Mouse (Mus musculus): ENCODE results near the gene Prdm12.

Prdm12 gene

GRCm38 (mm10) chr2:31639901-31640608 lies at the start of gene Prdm12:
Gene Prdm12 (plus strand): TSS chr2:31640037.
- in situ Hi-C loops (cut with MboI; ENCODE audit: low sequenced_read_pairs), result no loop called here

- in situ Hi-C loops (cut with MboI; ENCODE audit: low sequenced_read_pairs), result no loop called here
Measured at GRCm38 (mm10) chr2:31591799-31592484, 47.9 kb upstream of the Prdm12 start.

DNA sequence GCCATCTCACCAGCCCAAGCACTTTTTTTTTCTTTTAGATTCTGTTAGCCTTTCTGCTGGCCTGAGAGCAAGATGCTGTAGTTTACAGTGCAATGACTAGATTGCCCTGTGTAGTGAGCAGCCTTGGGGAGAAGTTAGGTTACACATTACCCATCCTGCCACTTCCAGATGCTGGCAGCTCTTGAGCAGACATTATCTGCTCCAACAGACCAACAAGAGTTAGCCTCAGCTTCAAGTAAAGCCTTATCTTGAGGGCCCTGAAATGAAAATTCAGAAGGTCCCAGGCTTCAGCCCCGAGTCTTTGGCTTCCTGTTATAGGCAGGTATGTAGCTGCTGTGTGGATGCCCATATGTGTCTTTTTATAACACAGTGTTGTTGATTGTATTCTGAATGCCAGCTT lies 32.3 kb upstream of the Prdm12 start:
- in situ Hi-C loops (cut with MboI; ENCODE audit: low sequenced_read_pairs), result no loop called here

DNA sequence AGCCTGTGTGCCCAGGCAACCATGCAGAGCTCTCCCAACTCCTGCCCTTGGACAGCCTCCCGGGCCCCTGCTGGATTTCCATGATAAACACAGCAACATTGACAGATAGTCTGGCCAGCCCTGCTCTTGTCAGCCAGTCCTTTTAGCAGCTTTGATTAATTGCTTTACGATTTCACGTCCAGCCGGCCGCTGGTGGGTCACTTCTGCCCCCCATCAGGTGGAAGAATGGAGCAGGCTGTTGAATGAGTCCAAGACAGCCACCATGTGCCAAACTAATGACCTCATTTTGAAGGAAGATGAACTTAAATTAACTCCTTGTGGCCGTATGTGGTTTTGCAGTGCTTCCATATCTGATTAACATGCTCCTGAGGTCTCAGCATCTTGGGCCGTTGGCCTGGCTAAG lies 30.0 kb upstream of the Prdm12 start:
- in situ Hi-C loops (cut with MboI; ENCODE audit: low sequenced_read_pairs), result no loop called here

DNA sequence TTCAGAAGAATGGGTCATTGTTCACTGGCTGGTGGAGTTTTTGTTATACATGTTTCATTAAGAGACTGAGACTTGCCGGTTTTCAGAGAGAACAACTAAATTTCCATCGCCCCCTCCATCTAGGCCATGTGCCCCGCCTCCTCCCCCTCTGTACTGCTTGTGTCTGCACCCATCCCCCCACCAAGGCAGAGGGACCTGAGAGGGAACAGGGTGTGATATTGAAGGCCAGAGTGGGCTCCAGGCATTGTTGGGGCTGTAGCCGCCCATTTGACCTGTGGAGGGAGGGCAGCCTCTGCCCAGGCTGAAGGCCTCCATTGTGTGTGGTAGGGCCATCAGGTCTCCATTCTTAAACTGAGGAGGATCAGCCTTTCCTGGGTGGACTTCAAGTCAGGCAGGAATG lies 28.9 kb upstream of the Prdm12 start:
- in situ Hi-C loops (cut with MboI; ENCODE audit: low sequenced_read_pairs), result no loop called here

DNA sequence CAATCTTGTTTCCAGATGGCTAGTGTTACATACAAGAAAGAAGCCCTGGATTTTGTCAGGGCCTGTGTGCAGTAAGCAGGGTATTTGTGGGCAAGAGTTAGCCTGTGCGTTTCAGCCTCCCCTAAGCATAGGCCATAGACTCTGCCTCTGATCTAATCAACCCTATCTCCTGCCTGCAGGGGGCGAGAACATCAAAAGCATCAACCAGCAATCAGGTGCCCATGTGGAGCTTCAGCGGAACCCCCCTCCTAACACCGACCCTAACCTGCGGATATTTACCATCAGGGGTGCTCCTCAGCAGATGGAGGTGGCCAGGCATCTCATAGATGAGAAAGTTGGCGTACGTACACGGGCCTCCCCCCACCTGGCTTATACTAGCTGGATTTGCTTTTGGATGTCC lies 28.4 kb upstream of the Prdm12 start:
- in situ Hi-C loops (cut with MboI; ENCODE audit: low sequenced_read_pairs), result no loop called here

DNA sequence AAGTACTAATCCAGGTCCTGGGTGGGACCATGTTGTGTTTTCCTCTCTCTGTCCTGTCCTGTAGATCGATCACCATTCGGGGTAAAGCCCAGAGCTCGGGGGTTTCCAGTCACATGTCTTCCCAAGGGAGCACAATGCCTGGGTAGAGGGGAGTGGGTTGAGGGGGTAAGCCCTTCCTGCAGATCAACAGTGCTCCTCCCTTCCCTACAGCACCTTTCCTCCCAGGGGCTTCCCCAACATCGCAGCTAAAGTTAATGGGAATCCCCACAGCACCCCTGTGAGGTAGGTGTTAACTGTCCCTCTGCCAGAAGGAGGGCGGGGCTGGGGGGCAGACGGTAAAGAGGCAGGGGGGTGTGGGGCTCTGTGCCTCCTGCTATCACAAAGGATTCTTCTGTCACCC lies 27.2 kb upstream of the Prdm12 start:
- in situ Hi-C loops (cut with MboI; ENCODE audit: low sequenced_read_pairs), result no loop called here

DNA sequence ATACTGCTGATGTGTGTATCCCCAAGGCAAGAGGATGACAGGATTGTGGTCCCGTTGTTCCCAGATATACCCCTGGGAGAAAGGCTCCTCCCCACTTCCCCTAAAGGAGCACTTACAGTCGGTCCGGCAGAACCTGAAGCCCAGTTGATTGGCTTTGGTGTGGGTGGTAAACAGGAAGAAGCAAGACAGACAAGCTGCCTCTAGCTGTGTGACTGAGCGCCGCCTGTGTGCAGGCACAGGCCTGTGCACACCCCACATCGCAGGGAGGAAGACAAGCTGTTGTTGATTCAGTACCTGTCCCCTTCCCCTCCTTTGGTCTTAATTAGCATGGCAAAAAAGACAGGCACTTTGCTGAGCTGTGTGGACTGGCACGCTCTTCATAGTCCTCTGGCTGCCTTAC lies 26.1 kb upstream of the Prdm12 start:
- in situ Hi-C loops (cut with MboI; ENCODE audit: low sequenced_read_pairs), result no loop called here

GRCm38 (mm10) chr2:31618484-31619161 lies 21.2 kb upstream of the Prdm12 start:
- in situ Hi-C loops (cut with MboI; ENCODE audit: low sequenced_read_pairs), result no loop called here

DNA sequence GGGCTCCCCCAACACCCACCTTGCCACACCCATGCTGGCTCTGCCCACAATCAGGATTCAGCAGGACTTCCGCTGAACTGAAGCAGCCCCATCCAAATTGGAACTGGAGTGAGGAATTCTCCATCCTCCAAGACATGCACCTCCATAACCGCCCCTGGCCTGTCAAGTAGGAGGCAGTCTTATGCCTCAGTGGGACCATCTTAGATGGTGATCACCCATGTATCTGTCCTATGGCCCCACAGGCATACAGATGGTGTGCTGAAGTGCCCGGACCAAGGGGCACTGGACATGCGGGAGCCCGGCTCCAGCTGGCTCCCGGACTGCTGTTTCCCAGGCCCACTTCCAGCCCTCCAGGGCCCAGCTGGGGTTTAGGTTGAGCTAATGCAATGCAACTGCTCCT lies 20.6 kb upstream of the Prdm12 start:
- in situ Hi-C loops (cut with MboI; ENCODE audit: low sequenced_read_pairs), result no loop called here

GRCm38 (mm10) chr2:31633531-31633930 lies 6.3 kb upstream of the Prdm12 start:
- in situ Hi-C loops (cut with MboI; ENCODE audit: low sequenced_read_pairs), result no loop called here

DNA sequence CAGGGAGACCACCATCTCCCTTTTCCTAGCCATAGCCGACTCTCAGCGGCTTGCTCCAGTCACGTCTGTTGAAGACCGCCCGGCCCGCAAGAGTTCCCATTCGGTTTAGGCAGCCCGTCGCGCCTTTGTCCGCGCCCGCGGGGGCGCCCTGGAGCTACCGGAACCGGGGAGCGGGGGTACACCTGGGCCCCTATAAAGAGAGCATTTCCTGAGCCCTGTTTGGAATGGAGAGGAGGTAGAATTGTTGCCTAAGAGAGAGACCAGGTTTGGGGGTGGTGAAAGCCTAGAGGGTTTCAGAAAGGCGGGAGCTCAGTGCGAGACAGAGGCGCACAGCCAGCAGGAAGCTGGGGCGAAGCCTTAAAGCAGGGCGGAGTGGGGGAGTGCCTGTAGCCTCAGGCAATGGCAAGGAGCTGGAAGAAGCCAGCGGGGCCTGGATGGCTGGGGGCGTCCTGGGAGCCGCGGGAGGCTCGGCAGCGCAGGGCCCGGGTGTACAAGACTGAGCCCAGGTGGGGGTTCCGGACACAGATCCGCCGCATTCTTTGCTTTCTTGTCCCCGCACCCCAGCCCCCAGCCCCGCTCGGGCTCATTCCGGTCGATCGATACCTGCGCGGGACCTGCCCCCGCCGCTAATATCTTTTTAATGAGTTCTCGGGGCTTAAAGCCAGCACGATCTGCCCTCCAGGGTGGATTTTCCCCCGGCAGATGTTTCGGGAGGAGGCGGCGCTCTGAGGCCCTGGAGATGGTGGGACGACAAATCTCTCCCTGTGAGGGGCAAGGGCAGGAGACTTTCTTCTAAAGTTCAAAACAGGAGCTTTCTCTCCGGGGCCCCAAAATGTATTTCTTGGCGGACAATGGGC lies 4.3 kb upstream of the Prdm12 start:
- in situ Hi-C loops (cut with MboI; ENCODE audit: low sequenced_read_pairs), result no loop called here

DNA sequence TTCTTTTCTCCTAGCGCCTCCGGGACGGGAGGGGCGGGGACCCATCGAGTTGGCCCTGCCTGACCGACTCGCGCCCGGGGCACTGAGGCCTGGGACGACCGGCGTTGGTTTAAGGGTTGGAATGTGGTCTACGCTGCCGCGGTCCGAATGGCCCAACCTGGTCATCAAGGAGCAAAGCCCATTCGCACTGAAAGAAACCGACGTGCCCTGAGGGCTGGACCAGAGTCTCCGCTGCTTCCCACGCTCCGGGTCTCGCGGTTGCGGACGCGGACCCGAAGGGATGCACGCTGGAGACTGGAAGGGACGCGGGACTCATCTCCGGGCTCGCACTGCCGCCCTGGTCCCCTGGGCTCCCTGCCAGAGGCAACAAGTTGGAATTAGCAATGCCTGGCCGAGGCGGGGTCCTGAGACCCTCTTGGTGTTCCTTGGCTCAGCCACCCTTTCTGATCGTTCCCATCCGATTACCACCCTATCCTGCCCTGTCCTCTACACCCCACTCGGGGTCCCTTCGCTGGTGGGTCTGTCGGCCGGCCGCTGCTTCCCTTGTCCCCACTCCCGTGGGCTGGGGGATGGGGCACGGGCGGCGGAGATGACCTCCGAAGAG lies 3.6 kb upstream of the Prdm12 start:
- in situ Hi-C loops (cut with MboI; ENCODE audit: low sequenced_read_pairs), result no loop called here

GRCm38 (mm10) chr2:31636742-31637141 lies 3.1 kb upstream of the Prdm12 start:
- in situ Hi-C loops (cut with MboI; ENCODE audit: low sequenced_read_pairs), result no loop called here

DNA sequence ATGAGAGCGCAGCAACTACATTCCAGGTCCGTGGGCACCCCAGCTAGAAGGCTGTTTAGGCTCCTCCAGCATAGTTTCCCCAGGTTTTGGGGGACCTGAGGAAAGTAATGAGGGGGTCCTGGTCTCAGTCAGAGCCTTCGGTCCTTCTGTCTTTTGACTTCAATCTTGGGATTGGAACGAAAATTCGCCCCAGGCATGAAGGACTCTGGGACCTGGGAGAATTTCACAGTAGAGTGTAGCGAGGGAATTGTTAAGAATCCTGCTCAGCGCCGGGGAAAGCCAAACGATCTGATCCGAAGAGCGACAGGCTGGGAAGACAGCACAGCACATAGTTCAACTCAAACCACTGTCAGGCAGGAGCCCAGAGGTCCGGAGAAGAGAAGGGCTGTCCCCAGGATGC lies 2.5 kb upstream of the Prdm12 start:
- in situ Hi-C loops (cut with MboI; ENCODE audit: low sequenced_read_pairs), result no loop called here

DNA sequence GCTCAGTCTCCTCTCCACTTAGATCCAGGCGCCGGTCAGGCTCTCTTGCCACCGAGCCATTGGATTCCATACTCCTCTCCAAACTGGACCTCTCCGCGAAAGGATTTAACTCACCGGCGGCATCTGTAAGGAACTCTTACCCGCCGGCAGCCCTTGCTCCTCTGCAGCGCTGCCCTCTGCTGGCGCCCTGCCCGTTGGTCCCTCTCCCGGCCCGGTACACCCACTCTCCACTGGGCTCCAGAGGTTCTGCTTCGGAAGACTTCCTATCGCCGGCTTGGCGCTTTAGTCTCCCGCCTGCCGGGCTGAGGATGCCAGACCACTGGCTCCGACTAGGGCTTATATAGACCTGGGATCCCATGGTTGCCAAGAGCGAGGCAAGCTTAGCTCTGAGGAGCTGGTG lies 2.0 kb upstream of the Prdm12 start:
- in situ Hi-C loops (cut with MboI; ENCODE audit: low sequenced_read_pairs), result no loop called here

DNA sequence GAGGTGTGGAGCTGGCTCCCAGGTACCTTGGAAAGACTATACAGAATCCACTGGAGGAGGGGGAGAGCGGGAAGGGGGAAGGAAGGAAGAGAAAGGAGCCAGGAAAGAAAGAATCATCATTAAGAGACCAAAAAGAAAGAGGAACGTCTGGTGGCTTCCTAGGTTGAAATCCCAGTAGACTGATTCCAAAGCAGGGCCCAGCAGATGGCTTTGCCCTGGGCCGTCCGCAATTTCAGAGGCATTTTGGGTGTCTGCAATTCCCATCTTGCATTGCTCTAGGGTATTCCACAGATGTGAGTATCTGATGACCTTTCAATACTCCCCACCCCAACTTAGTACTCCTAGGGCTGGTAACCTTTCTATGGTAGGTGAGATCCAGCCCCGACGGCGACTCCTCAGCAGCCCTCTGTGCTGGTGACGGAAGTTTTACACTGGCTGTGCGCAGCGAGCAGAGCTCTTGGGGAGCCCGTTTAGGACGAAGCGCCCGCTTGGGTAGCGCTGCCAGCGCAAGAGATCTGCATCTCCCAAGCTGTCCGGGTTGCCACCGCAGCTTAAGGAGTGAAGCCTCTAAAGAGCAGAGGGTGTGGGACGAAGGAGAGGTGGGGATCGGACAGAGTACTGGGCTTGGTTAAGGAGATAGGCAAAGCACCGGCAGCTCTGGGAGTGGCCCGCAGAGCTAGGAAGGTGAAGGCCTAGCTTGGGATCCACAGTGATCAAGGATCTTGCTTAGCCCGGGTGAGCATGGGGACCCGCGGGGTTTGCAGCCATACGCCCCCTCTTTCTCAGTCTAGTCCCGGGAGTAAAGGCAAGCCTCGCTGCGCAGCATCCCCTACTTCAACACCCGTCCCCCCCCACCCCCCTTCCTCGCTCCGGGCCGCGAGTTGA lies 1.0 kb upstream of the Prdm12 start:
- in situ Hi-C loops (cut with MboI; ENCODE audit: low sequenced_read_pairs), result no loop called here

DNA sequence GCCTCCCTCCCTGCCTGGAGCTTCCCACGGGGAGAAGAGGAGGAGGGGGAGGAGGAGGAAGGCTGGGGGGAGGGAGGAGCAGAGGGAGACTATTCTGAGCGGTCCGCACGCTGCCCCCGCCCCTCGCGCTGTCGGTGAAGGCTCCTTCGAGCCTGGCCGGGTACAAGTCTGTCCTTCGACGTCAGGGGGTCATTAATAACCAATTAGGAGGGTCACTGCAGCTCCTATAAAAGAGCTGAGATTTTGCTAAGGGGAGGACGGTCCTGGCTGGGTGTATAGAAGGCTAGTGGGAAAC lies 424 bp upstream of the Prdm12 start:
- in situ Hi-C loops (cut with MboI; ENCODE audit: low sequenced_read_pairs), result no loop called here

DNA sequence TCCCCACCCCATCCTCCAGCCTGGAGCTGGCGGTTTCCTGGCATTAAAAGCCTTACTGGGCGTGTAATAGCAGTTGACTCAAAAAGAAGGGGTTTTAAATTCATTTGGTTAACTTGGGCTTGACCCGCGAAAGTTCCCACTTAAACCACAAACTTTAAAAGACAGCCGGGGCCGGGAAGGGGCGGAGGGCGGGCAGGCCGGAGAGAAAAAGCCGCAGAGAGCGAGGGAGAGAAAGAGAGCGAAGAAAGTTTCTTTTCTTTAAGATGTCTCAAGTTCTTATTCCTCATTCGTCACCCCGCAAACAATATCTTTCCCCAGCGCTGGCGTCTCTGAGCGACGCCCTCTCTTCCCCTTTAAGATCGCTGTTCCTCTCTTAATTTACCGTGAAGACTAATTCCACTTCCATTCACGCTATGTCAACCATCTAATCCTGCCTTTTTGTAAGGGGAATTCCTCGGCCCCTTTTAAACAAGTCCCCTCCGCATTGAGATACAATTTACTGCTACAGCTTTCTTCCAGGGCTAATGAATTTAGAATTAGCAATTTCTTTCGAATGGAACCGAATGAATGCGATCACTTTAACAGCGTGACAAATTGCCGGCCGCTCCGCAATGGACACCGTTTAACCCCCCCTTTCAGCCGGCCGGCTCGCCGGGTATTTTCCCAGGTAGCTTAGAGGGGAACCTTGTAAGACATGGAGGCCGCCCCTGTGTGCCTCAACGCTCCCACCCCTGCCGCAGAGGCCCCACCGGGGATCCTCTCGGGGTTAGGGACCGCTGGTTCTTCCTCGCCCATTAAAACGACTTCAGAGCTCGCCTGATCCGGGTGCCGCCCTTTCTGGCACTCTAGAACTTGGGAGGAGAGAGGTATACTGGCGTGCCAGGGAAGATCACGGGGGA lies 1.0 kb downstream of the Prdm12 start:
- in situ Hi-C loops (cut with MboI; ENCODE audit: low sequenced_read_pairs), result no loop called here
